Mouse (Mus musculus) forebrain, postnatal 0 days (tissue): ENCODE results near the gene Trem2. TPM values are rescaled to one million over a fixed set of nuclear protein-coding genes. Genes with fewer than 3 reads are reported as not detected.

ENCODE experiments used
- ATAC-seq: fragments of 200-750 bp; cut with Nextera tagmentation; 2 replicates; pipeline ENCODE4 v1.8.0; 2017; ENCODE audit warnings: mild to moderate bottlenecking, moderate library complexity
- DNase-seq: peaks from one replicate; pipeline ENCODE4 v3.0.0-alpha.2; 2015
- H3K27ac ChIP-seq: fragments of 300-500 bp; sonication (generic); 2 replicates; pipeline ENCODE4 v1.5.1; 2014; ENCODE audit warnings: low read depth, mild to moderate bottlenecking, antibody characterized with exemption, low read length, moderate library complexity, mixed read lengths
- H3K27me3 ChIP-seq: fragments of 300-500 bp; sonication (generic); 2 replicates; pipeline ENCODE4 v1.6.1; 2014; ENCODE audit warnings: mild to moderate bottlenecking, low read length, mixed read lengths; ENCODE audit not compliant: insufficient read depth
- H3K36me3 ChIP-seq: fragments of 300-500 bp; sonication (generic); 2 replicates; pipeline ENCODE4 v1.6.1; 2014; ENCODE audit warnings: mild to moderate bottlenecking, moderate library complexity; ENCODE audit not compliant: insufficient read depth
- H3K4me1 ChIP-seq: fragments of 300-500 bp; sonication (generic); 2 replicates; pipeline ENCODE4 v1.6.1; 2014; ENCODE audit warnings: antibody characterized with exemption; ENCODE audit not compliant: insufficient read depth
- H3K4me2 ChIP-seq: fragments of 300-500 bp; sonication (generic); 2 replicates; pipeline ENCODE4 v1.6.1; 2014; ENCODE audit warnings: low read depth, mild to moderate bottlenecking, moderate library complexity
- H3K4me3 ChIP-seq: fragments of 300-500 bp; sonication (generic); 2 replicates; pipeline ENCODE4 v1.5.1; 2014; ENCODE audit warnings: low read depth, low read length, mixed read lengths
- H3K9ac ChIP-seq: fragments of 300-500 bp; sonication (generic); 2 replicates; pipeline ENCODE4 v1.6.1; 2014; ENCODE audit warnings: mild to moderate bottlenecking
- H3K9me3 ChIP-seq: fragments of 300-500 bp; sonication (generic); 2 replicates; pipeline ENCODE4 v1.6.1; 2016; ENCODE audit warnings: low read length
- CTCF ChIP-seq: sonication (generic); IDR thresholded peaks from 2 replicates; pipeline ENCODE4 v1.5.1; 2016; ENCODE audit warnings: antibody characterized with exemption, control low read depth, low read depth
- WGBS: fragments of 180-500 bp; shearing (Covaris S2); extraction: QIAGEN DNeasy Blood & Tissue Kit; methylation state at CpG from one replicate; pipeline ENCODE4 v1.1.7; 2014; 5-methylcytosine and 5-hydroxymethylcytosine counted together
- polyA plus RNA-seq: library from polyadenylated mRNA; unstranded; fragments of >200 nt; fragmentation: Nextera tagmentation; extraction: Ambion mirVana; gene quantifications from 2 replicates; pipeline ENCODE4 v1.2.1, GENCODE M21; 2015
- total RNA-seq: library from RNA; depleted of rRNA; stranded (reverse); fragments of >200 nt; gene quantifications from 2 replicates; pipeline ENCODE4 v1.2.3, GENCODE M21; 2014

Trem2 gene
- total and polyA plus RNA-seq, 2 experiments from 2014 or later, result 5.4 to 9.3 TPM

DNA sequence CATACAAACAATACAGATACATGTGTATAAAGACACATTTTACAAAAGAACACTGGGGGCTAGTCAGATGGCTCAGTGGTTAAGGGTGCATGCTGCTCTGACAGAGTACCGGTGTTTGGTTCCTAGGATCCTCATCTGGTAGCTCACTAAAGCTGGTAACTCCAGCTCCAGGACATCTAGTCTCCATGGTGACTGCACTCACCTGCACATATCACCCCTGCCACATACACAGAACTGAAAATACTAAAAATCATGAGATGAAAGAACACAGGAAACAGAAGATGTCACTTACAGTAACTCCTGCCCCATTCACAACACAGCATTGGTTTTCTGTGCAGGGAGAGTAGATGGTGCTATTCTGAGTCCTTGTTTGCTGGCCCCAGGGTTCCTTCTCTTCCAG lies 27.5 kb upstream of the Trem2 start:
- 97% methylated on average over 1 of the region's 1 CpGs for WGBS
- Histone ChIP-seq H3K9ac (no peak overlapping the region), H3K9me3 (no peaks in the 10 kb centered on the region), H3K4me1 (no peaks in the 10 kb centered on the region), H3K36me3 (no peaks in the 10 kb centered on the region), H3K4me3 (no peak overlapping the region), H3K27me3 (no peaks in the 10 kb centered on the region), H3K4me2 (no peak overlapping the region), H3K27ac (no peak overlapping the region)
- TF ChIP-seq CTCF, result no peak
- DNase-seq (no peak), ATAC-seq (no peak)

DNA sequence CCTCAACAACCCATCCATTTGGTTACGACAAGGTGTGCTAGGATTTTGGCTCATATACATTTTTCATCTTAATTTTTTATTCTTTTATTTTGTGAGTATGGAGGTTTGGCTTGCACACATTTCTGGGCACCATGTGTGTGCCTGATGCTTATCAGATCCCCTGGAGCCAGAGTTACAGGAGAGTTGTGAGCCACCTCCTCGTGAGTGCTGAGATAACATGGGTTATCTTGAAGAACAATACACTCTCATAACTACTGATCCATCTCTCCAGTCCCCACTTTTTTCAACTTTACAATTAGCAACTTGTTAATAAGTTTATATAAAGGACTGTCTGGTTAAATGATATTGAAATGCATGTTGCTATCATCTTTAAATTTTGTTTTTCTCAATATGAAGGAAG lies 24.9 kb upstream of the Trem2 start:
- Histone ChIP-seq H3K9ac (no peak overlapping the region), H3K27me3 (no peaks in the 10 kb centered on the region), H3K36me3 (no peaks in the 10 kb centered on the region), H3K27ac (no peak overlapping the region), H3K4me2 (no peak overlapping the region), H3K9me3 (no peaks in the 10 kb centered on the region), H3K4me3 (no peak overlapping the region), H3K4me1 (0 out of 2 replicates have a peak, but pooled peaks cover 1% of the 10 kb centered on the region)
- TF ChIP-seq CTCF, result no peak
- no peak for ATAC-seq
- 86% methylated on average over 2 of the region's 2 CpGs for WGBS
- no peak for DNase-seq

DNA sequence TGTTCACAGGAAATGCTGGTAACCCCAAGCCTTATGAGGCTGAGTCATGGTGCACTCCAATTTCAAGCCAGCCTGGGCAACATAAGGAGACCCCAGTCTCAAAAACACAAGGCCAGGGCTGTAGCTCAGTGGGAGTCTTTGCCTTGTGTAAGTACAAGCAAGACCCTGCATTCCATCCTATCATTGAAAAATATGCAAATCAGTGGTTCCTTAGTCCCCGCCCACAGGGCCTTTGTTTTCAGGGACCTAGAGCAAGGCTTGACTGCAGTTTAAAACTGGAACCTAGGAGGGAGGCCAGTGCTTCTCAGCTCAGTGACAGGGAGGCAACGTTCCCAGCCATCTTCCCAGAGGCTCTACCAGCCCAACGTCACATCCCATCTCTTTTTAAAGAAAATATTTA lies 23.0 kb upstream of the Trem2 start:
- Histone ChIP-seq H3K4me3 (no peak overlapping the region), H3K9ac (no peak overlapping the region), H3K9me3 (no peaks in the 10 kb centered on the region), H3K27me3 (no peaks in the 10 kb centered on the region), H3K4me1 (0 out of 2 replicates have a peak, but pooled peaks cover 4% of the 10 kb centered on the region), H3K4me2 (no peak overlapping the region), H3K27ac (no peak overlapping the region), H3K36me3 (no peaks in the 10 kb centered on the region)
- no peak for TF ChIP-seq CTCF
- 57% methylated on average over 3 of the region's 3 CpGs for WGBS
- no peak for ATAC-seq
- no peak for DNase-seq

DNA sequence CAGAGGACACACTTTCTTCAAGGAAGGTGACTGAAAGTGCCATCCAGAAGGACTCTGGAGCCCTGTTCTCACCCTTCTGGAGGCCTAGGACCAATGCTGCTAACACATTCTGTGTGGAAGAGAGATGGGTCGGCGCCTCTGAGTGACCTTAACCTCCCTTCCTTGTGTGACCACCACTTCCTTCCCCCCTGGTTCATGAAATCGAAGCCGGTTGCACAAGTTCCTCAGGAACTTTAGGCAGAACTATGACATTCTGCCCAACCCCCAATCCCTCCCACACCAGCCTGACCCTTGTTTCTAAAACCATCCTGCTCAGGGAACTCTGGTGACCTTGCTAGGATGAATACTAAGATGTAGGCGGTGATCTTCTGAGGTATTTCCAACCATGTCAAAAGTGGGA lies 21.9 kb upstream of the Trem2 start:
- WGBS, result 92% methylated on average over 5 of the region's 5 CpGs
- H3K27ac ChIP-seq, result no peak overlapping the region

DNA sequence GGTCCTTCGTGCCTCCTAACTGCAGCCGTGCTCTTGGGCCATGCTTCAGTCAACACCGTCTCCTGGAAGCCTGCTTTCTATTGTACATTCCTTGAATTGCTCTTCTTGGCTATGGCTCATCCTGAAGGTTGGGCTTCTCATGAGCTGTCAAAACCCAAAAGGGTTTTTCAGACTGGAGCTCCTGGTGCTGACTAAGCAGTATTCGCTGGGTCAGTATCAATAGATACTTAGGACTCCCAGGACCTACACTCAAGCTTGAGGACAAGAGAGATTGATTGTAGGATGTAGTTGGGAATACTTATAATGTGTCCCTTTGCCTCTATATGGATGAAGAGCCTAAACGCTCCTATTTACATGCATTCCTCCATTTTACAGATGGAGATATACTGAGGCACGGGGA lies 21.1 kb upstream of the Trem2 start:
- 97% methylated on average over 6 of the region's 6 CpGs for WGBS
- H3K4me2 ChIP-seq, result no peak overlapping the region

More for the DNA sequence above, 21.9 kb upstream of the Trem2 start:
- Histone ChIP-seq H3K36me3 (no peaks in the 10 kb centered on the region), H3K27me3 (no peaks in the 10 kb centered on the region), H3K4me1 (0 out of 2 replicates have a peak, but pooled peaks cover 4% of the 10 kb centered on the region), H3K4me3 (no peak overlapping the region), H3K9me3 (no peaks in the 10 kb centered on the region), H3K9ac (no peak overlapping the region), H3K4me2 (no peak overlapping the region)
- ATAC-seq (no peak), DNase-seq (no peak)
- TF ChIP-seq CTCF, result no peak

DNA sequence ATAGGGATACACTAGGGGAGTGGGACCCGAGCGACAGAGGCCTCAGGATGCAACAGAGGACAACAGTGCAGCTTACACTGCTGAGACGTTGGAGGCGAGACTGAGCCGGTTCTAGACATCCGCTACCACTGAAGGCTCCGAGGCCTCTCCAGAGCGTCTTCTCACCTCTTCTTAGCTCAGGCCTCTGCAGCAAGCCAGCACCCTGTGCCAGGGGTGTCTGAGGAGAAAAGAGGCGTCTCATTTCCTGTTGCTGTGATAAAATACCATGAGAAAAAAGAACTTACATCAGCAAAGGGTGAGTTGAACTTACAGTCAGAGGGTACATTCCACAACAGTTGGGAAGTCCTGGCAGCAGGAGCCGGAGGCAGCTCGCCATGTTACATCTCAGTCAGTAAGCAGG lies 20.6 kb upstream of the Trem2 start:
- H3K9ac ChIP-seq, result no peak overlapping the region
- no peaks in the 10 kb centered on the region for H3K9me3 ChIP-seq
- H3K27me3 ChIP-seq, result no peaks in the 10 kb centered on the region
- 0 out of 2 replicates have a peak, but pooled peaks cover 4% of the 10 kb centered on the region for H3K4me1 ChIP-seq
- DNase-seq, result no peak
- H3K4me3 ChIP-seq, result no peak overlapping the region
- no peaks in the 10 kb centered on the region for H3K36me3 ChIP-seq
- WGBS, result 86% methylated on average over 11 of the region's 11 CpGs
- no peak overlapping the region for H3K27ac ChIP-seq
- no peak for TF ChIP-seq CTCF
- no peak for ATAC-seq
- H3K4me2 ChIP-seq, result no peak overlapping the region

More for the DNA sequence above, 21.1 kb upstream of the Trem2 start:
- ATAC-seq (no peak), DNase-seq (no peak)
- no peak for TF ChIP-seq CTCF
- Histone ChIP-seq H3K4me1 (0 out of 2 replicates have a peak, but pooled peaks cover 4% of the 10 kb centered on the region), H3K9me3 (no peaks in the 10 kb centered on the region), H3K36me3 (no peaks in the 10 kb centered on the region), H3K27me3 (no peaks in the 10 kb centered on the region), H3K27ac (no peak overlapping the region), H3K4me3 (no peak overlapping the region), H3K9ac (no peak overlapping the region)

DNA sequence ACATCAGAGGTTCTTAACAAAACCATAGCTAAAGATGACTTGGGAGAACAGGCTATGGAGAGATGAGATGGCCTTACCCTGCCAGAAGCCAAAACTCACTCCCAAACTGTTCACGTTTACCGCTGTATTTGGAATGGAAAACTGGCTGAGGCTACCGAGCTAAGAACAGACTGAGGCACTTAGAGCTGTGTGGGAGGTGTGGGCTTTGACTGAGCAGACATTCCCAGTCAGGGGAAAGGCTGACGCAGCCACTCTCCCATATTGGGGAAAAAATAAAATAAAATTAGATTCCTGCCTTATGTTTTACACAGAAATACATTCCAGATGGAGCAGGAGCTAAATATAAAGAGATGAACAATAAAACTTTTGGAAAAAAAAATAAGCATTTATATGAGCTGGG lies 19.5 kb upstream of the Trem2 start:
- no peaks in the 10 kb centered on the region for H3K36me3 ChIP-seq
- TF ChIP-seq CTCF, result no peak
- ATAC-seq (peak; percentile 88), DNase-seq (peak; percentile 57)
- 0 out of 2 replicates have a peak, but pooled peaks cover 4% of the 10 kb centered on the region for H3K4me1 ChIP-seq
- H3K27me3 ChIP-seq, result no peaks in the 10 kb centered on the region
- no peak overlapping the region for H3K4me3 ChIP-seq
- no peak overlapping the region for H3K9ac ChIP-seq
- H3K9me3 ChIP-seq, result no peaks in the 10 kb centered on the region
- no peak overlapping the region for H3K27ac ChIP-seq
- H3K4me2 ChIP-seq, result no peak overlapping the region
- 65% methylated on average over 4 of the region's 4 CpGs for WGBS
